Mouse (Mus musculus) embryonic facial prominence, embryonic 15.5 days (tissue): ENCODE data around the gene Sphkap. TPM values are rescaled to one million over a fixed set of nuclear protein-coding genes. Genes with fewer than 3 reads are reported as not detected.

ENCODE experiments used
- ATAC-seq: fragments of 200-750 bp; cut with Nextera tagmentation; 2 replicates; pipeline ENCODE4 v1.8.0; 2017; ENCODE audit warnings: low read depth, moderate TSS enrichment; ENCODE audit not compliant: insufficient number of reproducible peaks, low FRiP score, low TSS enrichment
- H3K27ac ChIP-seq: fragments of 300-500 bp; sonication (generic); replicated peaks from 2 replicates; pipeline ENCODE4 v1.5.1; 2015; ENCODE audit warnings: mild to moderate bottlenecking, inconsistent platforms
- H3K27me3 ChIP-seq: fragments of 300-500 bp; sonication (generic); 2 replicates; pipeline ENCODE4 v1.6.1; 2015; ENCODE audit warnings: inconsistent platforms
- H3K36me3 ChIP-seq: fragments of 300-500 bp; sonication (generic); 2 replicates; pipeline ENCODE4 v1.6.1; 2015; ENCODE audit warnings: mild to moderate bottlenecking, inconsistent platforms
- H3K4me1 ChIP-seq: fragments of 300-500 bp; sonication (generic); 2 replicates; pipeline ENCODE4 v1.6.1; 2015; ENCODE audit warnings: inconsistent platforms
- H3K4me2 ChIP-seq: fragments of 300-500 bp; sonication (generic); replicated peaks from 2 replicates; pipeline ENCODE4 v1.6.1; 2015; ENCODE audit warnings: mild to moderate bottlenecking, inconsistent platforms
- H3K4me3 ChIP-seq: fragments of 300-500 bp; sonication (generic); replicated peaks from 2 replicates; pipeline ENCODE4 v1.5.1; 2015; ENCODE audit warnings: mild to moderate bottlenecking, inconsistent platforms
- H3K9ac ChIP-seq: fragments of 300-500 bp; sonication (generic); 2 replicates; pipeline ENCODE4 v1.6.1; 2015; ENCODE audit warnings: inconsistent platforms
- H3K9me3 ChIP-seq: fragments of 300-500 bp; sonication (generic); replicated peaks from 2 replicates; pipeline ENCODE4 v1.6.1; 2016; ENCODE audit warnings: inconsistent platforms
- WGBS: fragments of 180-500 bp; shearing (Covaris S2); methylation state at CpG from one replicate; pipeline ENCODE4 v1.1.7; 2015; 5-methylcytosine and 5-hydroxymethylcytosine counted together
- polyA plus RNA-seq: library from polyadenylated mRNA; unstranded; fragments of >200 nt; fragmentation: Nextera tagmentation; extraction: Ambion mirVana; gene quantifications from 2 replicates; pipeline ENCODE4 v1.2.1, GENCODE M21; 2015

Sphkap gene
- 0.50 and 0.79 TPM in 2 replicates for polyA plus RNA-seq

GRCm38 (mm10) chr1:83408021-83408464, at the start of gene Sphkap:
Gene Sphkap (minus strand): TSS chr1:83408200.
- Histone ChIP-seq H3K4me2 (peak within 1 kb of the TSS; percentile 74), H3K4me3 (peak within 1 kb of the TSS; percentile 38), H3K9me3 (no peaks in the 10 kb centered on the region), H3K9ac (no peak within 1 kb of the TSS), H3K27me3 (0 out of 2 replicates have a peak, but pooled peaks cover 6% of the 10 kb centered on the region), H3K4me1 (peaks cover 13% of the 10 kb centered on the region; the same call in 1 of the 2 replicates), H3K36me3 (no peaks in the 10 kb centered on the region), H3K27ac (no peak within 1 kb of the TSS)
- ATAC-seq: peak; percentile 39; the same call in 1 of the 2 replicates
- under 1% methylated on average over 16 of the region's 16 CpGs for WGBS

GRCm38 (mm10) chr1:83451291-83451690, 43.3 kb upstream of the Sphkap start:
- WGBS: 50% methylated on average over 5 of the region's 5 CpGs
- H3K27me3 ChIP-seq: no peaks in the 10 kb centered on the region
- ATAC-seq: no peak

DNA sequence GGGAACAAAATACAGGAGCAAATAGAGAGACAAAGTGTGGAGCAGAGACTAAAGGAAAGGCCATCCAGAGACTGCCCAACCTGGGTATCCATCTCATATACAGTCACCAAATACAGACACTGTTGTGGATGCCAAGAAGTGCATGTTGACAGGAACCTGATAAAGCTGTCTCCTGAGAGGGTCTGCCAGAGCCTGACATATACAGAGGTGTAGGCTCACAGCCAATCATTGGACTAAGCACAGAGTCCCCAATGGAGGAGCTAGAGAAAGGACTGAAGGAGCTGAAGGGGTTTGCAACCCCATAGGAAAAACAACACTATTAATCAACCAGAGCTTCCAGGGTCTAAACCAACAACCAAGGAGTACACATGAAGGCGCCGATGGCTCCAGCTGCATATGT, 32.4 kb upstream of the Sphkap start:
- Histone ChIP-seq H3K36me3 (no peaks in the 10 kb centered on the region), H3K27me3 (no peaks in the 10 kb centered on the region), H3K4me2 (no peak overlapping the region), H3K9ac (no peak overlapping the region), H3K4me1 (no peaks in the 10 kb centered on the region), H3K9me3 (no peaks in the 10 kb centered on the region), H3K4me3 (no peak overlapping the region), H3K27ac (no peak overlapping the region)
- WGBS: 80% methylated on average over 2 of the region's 2 CpGs
- no peak for ATAC-seq

More at GRCm38 (mm10) chr1:83451291-83451690, 43.3 kb upstream of the Sphkap start:
- H3K4me3 ChIP-seq: no peak overlapping the region
- H3K9me3 ChIP-seq: no peaks in the 10 kb centered on the region
- no peak overlapping the region for H3K9ac ChIP-seq
- no peak overlapping the region for H3K4me2 ChIP-seq
- H3K27ac ChIP-seq: no peak overlapping the region
- no peaks in the 10 kb centered on the region for H3K36me3 ChIP-seq
- H3K4me1 ChIP-seq: no peaks in the 10 kb centered on the region

GRCm38 (mm10) chr1:83433932-83434331, 25.9 kb upstream of the Sphkap start:
- no peak for ATAC-seq
- H3K27me3 ChIP-seq: no peaks in the 10 kb centered on the region
- H3K4me2 ChIP-seq: no peak overlapping the region
- no peak overlapping the region for H3K4me3 ChIP-seq
- no peaks in the 10 kb centered on the region for H3K36me3 ChIP-seq
- H3K9ac ChIP-seq: no peak overlapping the region
- H3K4me1 ChIP-seq: no peaks in the 10 kb centered on the region
- WGBS: 91% methylated on average over 3 of the region's 3 CpGs
- H3K27ac ChIP-seq: no peak overlapping the region
- H3K9me3 ChIP-seq: no peaks in the 10 kb centered on the region

GRCm38 (mm10) chr1:83429866-83430265, 21.9 kb upstream of the Sphkap start:
- no peak overlapping the region for H3K4me2 ChIP-seq
- no peak for ATAC-seq

DNA sequence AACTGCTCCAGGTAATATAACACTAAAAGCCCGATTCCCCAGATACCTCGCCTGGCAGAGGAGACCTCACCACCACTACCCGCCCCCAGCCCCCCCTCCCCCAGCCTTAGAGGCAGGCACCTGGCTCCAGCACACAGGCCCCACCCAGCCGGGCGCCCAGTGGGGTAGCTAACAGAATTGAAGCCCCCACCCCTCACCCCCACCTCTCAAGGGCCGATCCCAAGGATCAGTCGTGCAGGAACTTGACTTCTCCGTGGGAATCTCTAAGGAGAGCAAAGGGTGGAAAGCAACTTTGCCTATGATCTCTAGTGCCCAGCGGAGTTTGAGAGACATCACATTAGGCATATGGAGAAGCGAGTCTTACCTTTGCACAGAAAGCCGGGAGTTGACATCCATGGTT, 384 bp downstream of the Sphkap start:
- H3K27me3 ChIP-seq: 0 out of 2 replicates have a peak, but pooled peaks cover 6% of the 10 kb centered on the region
- H3K9me3 ChIP-seq: no peaks in the 10 kb centered on the region
- peak overlapping the region; percentile 38 for H3K4me3 ChIP-seq
- H3K9ac ChIP-seq: no peak overlapping the region
- no peak for ATAC-seq
- peak overlapping the region; percentile 74 for H3K4me2 ChIP-seq
- H3K27ac ChIP-seq: no peak overlapping the region
- H3K4me1 ChIP-seq: peaks cover 13% of the 10 kb centered on the region; the same call in 1 of the 2 replicates
- H3K36me3 ChIP-seq: no peaks in the 10 kb centered on the region
- WGBS: 3% methylated on average over 11 of the region's 11 CpGs

More at GRCm38 (mm10) chr1:83429866-83430265, 21.9 kb upstream of the Sphkap start:
- no peaks in the 10 kb centered on the region for H3K9me3 ChIP-seq
- H3K9ac ChIP-seq: no peak overlapping the region
- no peaks in the 10 kb centered on the region for H3K27me3 ChIP-seq
- H3K4me1 ChIP-seq: no peaks in the 10 kb centered on the region
- H3K36me3 ChIP-seq: no peaks in the 10 kb centered on the region
- no peak overlapping the region for H3K27ac ChIP-seq
- H3K4me3 ChIP-seq: no peak overlapping the region

DNA sequence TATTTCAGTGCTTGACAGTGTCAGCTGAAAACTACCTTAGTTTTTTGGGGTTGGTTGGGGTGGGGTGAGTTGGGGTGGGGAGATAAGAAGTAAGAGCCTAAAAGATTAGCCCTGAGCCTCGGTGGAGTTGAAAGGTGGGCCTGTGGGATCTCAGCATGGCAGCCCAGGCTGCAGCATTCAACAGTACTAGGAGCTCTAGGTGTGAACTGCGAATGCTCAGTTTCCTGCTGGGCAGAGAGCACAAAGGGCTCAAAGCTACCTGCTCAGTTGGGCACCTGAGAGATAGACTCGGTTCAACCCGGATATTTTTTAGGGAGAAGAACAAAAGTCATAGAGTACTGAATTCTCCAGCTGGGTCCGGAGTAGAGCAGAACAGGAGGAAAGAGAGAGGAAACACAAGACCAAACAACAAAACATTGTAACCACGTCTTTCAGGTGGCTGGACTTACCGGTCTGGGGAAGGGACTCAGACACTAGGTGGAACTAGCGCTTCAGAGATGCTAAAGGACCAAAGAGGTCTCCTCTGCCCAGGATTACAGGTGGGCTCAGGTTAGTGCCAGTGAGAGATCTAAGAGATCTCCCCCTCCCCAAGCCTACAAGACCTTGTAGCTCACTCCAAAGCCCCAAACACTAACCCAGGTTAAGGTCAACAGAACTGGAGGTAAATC, 984 bp downstream of the Sphkap start:
- Histone ChIP-seq H3K4me1 (peaks cover 13% of the 10 kb centered on the region; the same call in 1 of the 2 replicates), H3K4me2 (no peak overlapping the region), H3K9ac (no peak overlapping the region), H3K9me3 (no peaks in the 10 kb centered on the region), H3K27me3 (0 out of 2 replicates have a peak, but pooled peaks cover 6% of the 10 kb centered on the region), H3K4me3 (no peak overlapping the region), H3K36me3 (no peaks in the 10 kb centered on the region), H3K27ac (no peak overlapping the region)
- WGBS: 17% methylated on average over 8 of the region's 8 CpGs
- no peak for ATAC-seq

DNA sequence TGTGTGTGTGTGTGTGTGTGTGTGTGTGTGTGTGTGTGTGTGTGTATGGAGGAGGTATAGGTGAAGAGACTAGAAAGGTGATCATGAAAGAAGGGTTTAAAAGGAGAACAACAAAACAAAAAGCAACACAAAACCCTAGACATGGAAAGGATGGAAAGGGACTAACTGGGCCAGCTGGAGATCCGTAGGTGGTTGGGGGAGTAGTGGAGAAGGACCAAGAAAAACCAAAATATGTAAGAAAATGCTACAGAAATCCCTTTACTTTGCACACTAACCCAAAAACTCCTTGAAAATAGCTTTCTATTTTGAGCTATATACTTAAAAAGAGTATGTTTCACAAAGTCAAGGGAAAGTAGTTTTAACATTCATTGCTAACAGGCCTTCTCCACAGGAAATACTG, 6.9 kb downstream of the Sphkap start:
- no peaks in the 10 kb centered on the region for H3K4me1 ChIP-seq
- H3K36me3 ChIP-seq: no peaks in the 10 kb centered on the region
- no peak overlapping the region for H3K4me2 ChIP-seq
- no peak overlapping the region for H3K9ac ChIP-seq
- H3K27me3 ChIP-seq: no peaks in the 10 kb centered on the region
- WGBS: 87% methylated on average over 1 of the region's 1 CpGs
- H3K27ac ChIP-seq: no peak overlapping the region
- H3K9me3 ChIP-seq: no peaks in the 10 kb centered on the region
- ATAC-seq: no peak
- H3K4me3 ChIP-seq: no peak overlapping the region

- no peak overlapping the region for H3K27ac ChIP-seq
- 77% methylated on average over 2 of the region's 2 CpGs for WGBS
- no peaks in the 10 kb centered on the region for H3K4me1 ChIP-seq
- H3K9me3 ChIP-seq: no peaks in the 10 kb centered on the region
- no peaks in the 10 kb centered on the region for H3K27me3 ChIP-seq
- H3K36me3 ChIP-seq: no peaks in the 10 kb centered on the region
- no peak overlapping the region for H3K4me2 ChIP-seq
- no peak for ATAC-seq
- no peak overlapping the region for H3K4me3 ChIP-seq
- H3K9ac ChIP-seq: no peak overlapping the region
These were observed 11.7 kb downstream of the Sphkap start for GRCm38 (mm10) chr1:83396284-83396683.

GRCm38 (mm10) chr1:83395559-83395958, 12.4 kb downstream of the Sphkap start:
- WGBS: 75% methylated on average over 5 of the region's 5 CpGs
- Histone ChIP-seq H3K4me1 (no peaks in the 10 kb centered on the region), H3K4me3 (no peak overlapping the region), H3K27ac (no peak overlapping the region), H3K4me2 (no peak overlapping the region), H3K9me3 (no peaks in the 10 kb centered on the region), H3K36me3 (no peaks in the 10 kb centered on the region), H3K9ac (no peak overlapping the region), H3K27me3 (no peaks in the 10 kb centered on the region)
- ATAC-seq: no peak

DNA sequence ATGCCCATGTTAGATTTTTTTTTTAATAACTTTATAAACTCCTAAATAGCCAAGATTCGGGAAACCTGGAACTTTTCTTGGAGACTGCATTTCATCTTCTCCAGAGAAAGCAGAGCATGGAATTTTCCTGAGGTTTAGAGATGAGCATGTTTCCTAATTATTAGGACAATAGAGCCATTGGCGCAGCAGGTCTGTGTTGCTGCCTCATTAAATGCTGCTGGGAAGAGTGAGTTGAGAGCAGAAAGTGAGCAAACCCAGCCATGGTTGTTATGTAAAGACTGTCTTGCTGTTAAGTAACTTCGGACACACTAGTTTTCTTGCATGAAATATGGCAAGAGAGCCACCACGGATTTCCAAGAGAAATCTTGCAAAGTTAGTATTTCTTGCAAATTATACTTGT, 18.6 kb downstream of the Sphkap start:
- 70% methylated on average over 4 of the region's 4 CpGs for WGBS
- no peak overlapping the region for H3K4me2 ChIP-seq
- H3K9ac ChIP-seq: no peak overlapping the region
- ATAC-seq: no peak
- H3K27me3 ChIP-seq: no peaks in the 10 kb centered on the region
- no peaks in the 10 kb centered on the region for H3K9me3 ChIP-seq
- H3K27ac ChIP-seq: no peak overlapping the region
- no peaks in the 10 kb centered on the region for H3K4me1 ChIP-seq
- H3K4me3 ChIP-seq: no peak overlapping the region
- no peaks in the 10 kb centered on the region for H3K36me3 ChIP-seq

DNA sequence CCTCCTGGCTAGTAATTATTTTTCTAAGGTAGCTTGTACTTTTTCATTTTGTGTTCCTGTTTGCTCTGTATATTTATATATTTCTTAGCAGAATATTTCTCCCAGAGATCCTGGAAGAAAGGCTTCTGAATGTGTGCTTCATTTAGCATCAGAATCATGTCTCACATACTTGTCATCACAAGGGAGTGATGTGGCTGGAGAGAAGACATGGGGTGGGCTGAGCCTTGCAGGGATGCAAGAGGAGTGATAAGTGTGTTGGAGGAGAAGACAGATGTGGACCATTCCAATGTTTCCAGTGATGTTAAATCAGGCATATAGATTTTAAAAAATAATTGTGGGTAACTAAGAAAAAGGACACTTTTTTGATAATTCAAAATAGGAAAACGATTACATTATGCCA, 30.6 kb downstream of the Sphkap start:
- WGBS: 57% methylated on average over 1 of the region's 1 CpGs
- H3K27me3 ChIP-seq: no peaks in the 10 kb centered on the region
- H3K4me3 ChIP-seq: no peak overlapping the region
- H3K9me3 ChIP-seq: no peaks in the 10 kb centered on the region
- no peak overlapping the region for H3K4me2 ChIP-seq
- no peaks in the 10 kb centered on the region for H3K36me3 ChIP-seq
- no peak overlapping the region for H3K27ac ChIP-seq
- H3K9ac ChIP-seq: no peak overlapping the region
- no peak for ATAC-seq
- H3K4me1 ChIP-seq: no peaks in the 10 kb centered on the region
